Mouse (Mus musculus): Measurements from ENCODE around the gene Piezo1. TPM values are rescaled to one million over a fixed set of nuclear protein-coding genes. Genes with fewer than 3 reads are reported as not detected.

Piezo1 gene
- polyA plus RNA-seq, 1 experiment from 2014 or later = 26.6 TPM

GRCm38 (mm10) chr8:122459218-122459900, 91.8 kb downstream of the Piezo1 start:
- Histone ChIP-seq H3K27ac (ENCODE audit: low read depth) (no peak overlapping the region), H3K9ac (no peak overlapping the region), H3K27me3 (ENCODE audit: insufficient read depth, low read length) (peaks cover 34% of the 10 kb centered on the region), H3K4me2 (peak overlapping the region; percentile 64; the same call in 1 of the 2 replicates), H3K4me3 (ENCODE audit: low read depth, low read length) (no peak overlapping the region), H3K4me1 (ENCODE audit: insufficient read depth) (0 out of 2 replicates have a peak, but pooled peaks cover 10% of the 10 kb centered on the region), H3K9me3 (ENCODE audit: low read depth, low read length) (no peaks in the 10 kb centered on the region), H3K36me3 (ENCODE audit: insufficient read depth) (no peaks in the 10 kb centered on the region)
- TF ChIP-seq CTCF (IDR thresholded peaks at IDR 0.05; ENCODE audit: low read depth) = peak; percentile 57
- WGBS = 50% methylated on average over 6 of the region's 6 CpGs
- no peak for ATAC-seq (ENCODE audit: insufficient read depth)
- no peak for DNase-seq

DNA sequence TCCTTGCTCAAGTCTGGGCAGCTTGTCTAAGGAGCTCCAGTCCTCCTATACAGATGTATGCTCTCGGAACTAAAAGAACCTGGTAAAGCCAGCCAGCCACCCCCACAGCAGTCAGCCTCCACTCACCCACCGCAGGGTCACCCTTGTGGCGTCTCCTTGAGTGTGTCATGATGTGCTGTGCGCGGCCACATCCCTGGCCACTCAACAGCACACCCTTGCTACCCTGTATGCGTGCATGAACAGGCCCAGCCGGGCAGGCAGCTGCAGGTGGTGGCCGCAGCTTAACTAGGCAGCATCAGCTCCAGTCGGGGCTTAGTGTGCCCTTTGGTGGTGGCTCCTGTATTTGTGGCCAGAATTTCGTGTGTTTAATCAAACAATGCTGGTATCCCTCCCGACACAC, 94.0 kb downstream of the Piezo1 start:
- no peaks in the 10 kb centered on the region for H3K36me3 ChIP-seq (ENCODE audit: insufficient read depth)
- no peak for TF ChIP-seq CTCF (IDR thresholded peaks at IDR 0.05; ENCODE audit: low read depth)
- H3K4me1 ChIP-seq (ENCODE audit: insufficient read depth) = 0 out of 2 replicates have a peak, but pooled peaks cover 3% of the 10 kb centered on the region
- H3K27ac ChIP-seq (ENCODE audit: low read depth) = no peak overlapping the region
- H3K4me3 ChIP-seq (ENCODE audit: low read depth, low read length) = no peak overlapping the region
- H3K9me3 ChIP-seq (ENCODE audit: low read depth, low read length) = no peaks in the 10 kb centered on the region
- no peak overlapping the region for H3K4me2 ChIP-seq
- 55% methylated on average over 11 of the region's 11 CpGs for WGBS
- ATAC-seq (ENCODE audit: insufficient read depth) (no peak), DNase-seq (no peak)
- peaks cover 34% of the 10 kb centered on the region for H3K27me3 ChIP-seq (ENCODE audit: insufficient read depth, low read length)
- H3K9ac ChIP-seq = no peak overlapping the region

DNA sequence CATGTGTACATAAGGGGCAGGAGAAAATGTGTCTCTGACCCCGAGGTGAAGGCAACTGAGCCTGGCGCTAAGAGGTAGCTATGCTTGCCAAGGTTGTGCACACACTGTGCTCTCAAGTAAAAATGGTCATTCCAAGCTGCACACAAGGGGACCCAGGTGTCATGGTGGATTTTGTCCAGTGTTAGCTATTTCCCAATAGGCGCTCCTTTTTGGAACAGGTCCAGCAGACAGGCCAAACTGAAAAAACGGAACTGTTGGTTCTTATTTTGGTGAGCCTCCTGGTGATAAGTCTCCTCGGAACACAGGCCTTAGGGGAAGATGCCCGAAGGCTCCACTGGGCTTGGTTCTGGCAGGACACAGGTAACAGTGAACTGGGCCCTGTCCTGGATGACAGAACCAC, 96.7 kb downstream of the Piezo1 start:
- no peak overlapping the region for H3K27ac ChIP-seq (ENCODE audit: low read depth)

DNA sequence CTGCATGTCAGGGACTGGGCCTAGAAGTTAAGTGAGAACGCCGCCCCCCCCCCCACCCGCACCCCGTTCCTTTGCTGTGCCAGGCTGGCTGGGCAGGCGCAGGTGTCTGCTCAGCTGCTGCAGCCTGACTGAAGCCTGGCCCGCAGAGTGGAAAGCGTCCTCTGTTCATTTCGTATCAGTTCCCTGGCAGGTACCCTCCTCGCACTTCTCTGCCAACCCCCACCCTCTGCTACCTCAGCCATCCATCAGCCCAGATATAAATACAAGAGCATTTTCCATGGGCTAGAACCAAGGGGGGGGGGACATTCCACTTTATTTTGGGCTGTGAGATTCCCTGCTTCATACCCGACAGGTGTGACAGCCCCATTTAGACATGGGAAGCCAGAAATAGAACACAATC, 99.0 kb downstream of the Piezo1 start:
- 79% methylated on average over 10 of the region's 10 CpGs for WGBS
- no peak overlapping the region for H3K4me3 ChIP-seq (ENCODE audit: low read depth, low read length)
- H3K4me1 ChIP-seq (ENCODE audit: insufficient read depth) = no peaks in the 10 kb centered on the region
- no peaks in the 10 kb centered on the region for H3K36me3 ChIP-seq (ENCODE audit: insufficient read depth)
- DNase-seq = no peak
- H3K4me2 ChIP-seq = no peak overlapping the region
- no peak overlapping the region for H3K27ac ChIP-seq (ENCODE audit: low read depth)
- TF ChIP-seq CTCF (IDR thresholded peaks at IDR 0.05; ENCODE audit: low read depth) = no peak
- no peaks in the 10 kb centered on the region for H3K9me3 ChIP-seq (ENCODE audit: low read depth, low read length)
- no peak overlapping the region for H3K9ac ChIP-seq
- ATAC-seq (ENCODE audit: insufficient read depth) = no peak
- H3K27me3 ChIP-seq (ENCODE audit: insufficient read depth, low read length) = no peaks in the 10 kb centered on the region

More for the DNA sequence above, 96.7 kb downstream of the Piezo1 start:
- 82% methylated on average over 6 of the region's 6 CpGs for WGBS
- DNase-seq (no peak), ATAC-seq (ENCODE audit: insufficient read depth) (no peak)
- H3K9me3 ChIP-seq (ENCODE audit: low read depth, low read length) = no peaks in the 10 kb centered on the region
- H3K9ac ChIP-seq = no peak overlapping the region
- H3K4me3 ChIP-seq (ENCODE audit: low read depth, low read length) = no peak overlapping the region
- H3K36me3 ChIP-seq (ENCODE audit: insufficient read depth) = no peaks in the 10 kb centered on the region
- H3K4me2 ChIP-seq = no peak overlapping the region
- peaks cover 10% of the 10 kb centered on the region for H3K27me3 ChIP-seq (ENCODE audit: insufficient read depth, low read length)
- no peak for TF ChIP-seq CTCF (IDR thresholded peaks at IDR 0.05; ENCODE audit: low read depth)
- H3K4me1 ChIP-seq (ENCODE audit: insufficient read depth) = no peaks in the 10 kb centered on the region

- DNase-seq (no peak), ATAC-seq (ENCODE audit: insufficient read depth) (no peak)
- H3K36me3 ChIP-seq (ENCODE audit: insufficient read depth) = no peaks in the 10 kb centered on the region
- H3K4me3 ChIP-seq (ENCODE audit: low read depth, low read length) = no peak overlapping the region
- 0 out of 2 replicates have a peak overlapping the region, but pooled peaks have one; percentile 0 for H3K27ac ChIP-seq (ENCODE audit: low read depth)
- no peak for TF ChIP-seq CTCF (IDR thresholded peaks at IDR 0.05; ENCODE audit: low read depth)
- H3K4me1 ChIP-seq (ENCODE audit: insufficient read depth) = no peaks in the 10 kb centered on the region
- no peaks in the 10 kb centered on the region for H3K27me3 ChIP-seq (ENCODE audit: insufficient read depth, low read length)
- H3K9ac ChIP-seq = no peak overlapping the region
- no peak overlapping the region for H3K4me2 ChIP-seq
- H3K9me3 ChIP-seq (ENCODE audit: low read depth, low read length) = no peaks in the 10 kb centered on the region
- WGBS = 73% methylated on average over 7 of the region's 7 CpGs
These were observed 99.9 kb downstream of the Piezo1 start for GRCm38 (mm10) chr8:122451161-122451703.

- Histone ChIP-seq H3K27ac (ENCODE audit: low read depth) (peak overlapping the region; percentile 97; the same call in 1 of the 2 replicates), H3K9ac (no peak overlapping the region), H3K4me1 (ENCODE audit: insufficient read depth) (peaks cover 10% of the 10 kb centered on the region; the same call in 1 of the 2 replicates), H3K4me2 (peak overlapping the region; percentile 98), H3K27me3 (ENCODE audit: insufficient read depth, low read length) (no peaks in the 10 kb centered on the region), H3K9me3 (ENCODE audit: low read depth, low read length) (no peaks in the 10 kb centered on the region), H3K4me3 (ENCODE audit: low read depth, low read length) (no peak overlapping the region), H3K36me3 (ENCODE audit: insufficient read depth) (no peaks in the 10 kb centered on the region)
- 64% methylated on average over 3 of the region's 3 CpGs for WGBS
- DNase-seq = peak; percentile 20
- TF ChIP-seq CTCF (IDR thresholded peaks at IDR 0.05; ENCODE audit: low read depth) = no peak
- no peak for ATAC-seq (ENCODE audit: insufficient read depth)
These were observed 105.9 kb downstream of the Piezo1 start for GRCm38 (mm10) chr8:122445203-122445602.

DNA sequence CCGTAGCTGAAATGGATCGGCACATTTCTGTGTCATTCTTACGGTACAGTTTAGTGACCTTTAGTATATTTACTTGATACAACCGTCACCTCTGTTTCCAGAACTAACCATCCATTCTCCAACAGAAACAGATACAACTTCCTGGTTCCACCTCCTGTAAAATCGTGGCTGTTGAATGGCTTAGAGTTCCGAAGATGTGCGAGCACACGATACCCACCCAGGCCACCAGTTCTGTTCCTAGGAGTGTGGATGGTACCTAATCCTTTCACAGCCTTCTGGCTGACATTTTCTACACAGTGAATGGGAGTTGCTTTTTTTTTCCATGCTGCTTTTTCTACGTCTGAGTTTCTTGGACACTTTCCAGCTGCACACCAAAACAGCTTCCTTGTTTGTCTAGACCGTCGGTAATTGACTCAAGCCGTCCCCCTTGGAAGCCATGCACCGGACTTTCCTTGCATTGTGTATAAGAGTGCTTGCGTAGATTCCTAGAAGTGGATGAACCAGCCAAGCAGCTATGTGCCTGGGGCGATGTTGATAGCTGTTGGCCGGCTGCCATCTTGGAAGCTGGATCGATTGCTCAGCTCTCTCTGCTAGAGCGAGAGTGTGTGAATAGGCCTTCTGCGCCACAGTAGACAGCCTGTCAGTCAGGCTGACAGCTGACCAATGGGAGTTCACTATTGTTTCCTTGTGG, 106.9 kb downstream of the Piezo1 start:
- Histone ChIP-seq H3K36me3 (ENCODE audit: insufficient read depth) (peaks cover 8% of the 10 kb centered on the region; the same call in 1 of the 2 replicates), H3K27ac (ENCODE audit: low read depth) (peak overlapping the region; percentile 97), H3K4me2 (peak overlapping the region; percentile 98), H3K27me3 (ENCODE audit: insufficient read depth, low read length) (no peaks in the 10 kb centered on the region), H3K9ac (peak overlapping the region; percentile 71), H3K4me3 (ENCODE audit: low read depth, low read length) (peak overlapping the region; percentile 64), H3K4me1 (ENCODE audit: insufficient read depth) (peaks cover 10% of the 10 kb centered on the region; the same call in 1 of the 2 replicates), H3K9me3 (ENCODE audit: low read depth, low read length) (no peaks in the 10 kb centered on the region)
- no peak for TF ChIP-seq CTCF (IDR thresholded peaks at IDR 0.05; ENCODE audit: low read depth)
- peak; percentile 76 for ATAC-seq (ENCODE audit: insufficient read depth)
- peak; percentile 97 for DNase-seq
- WGBS = 1% methylated on average over 19 of the region's 19 CpGs

Data from lung, embryonic 14.5 days (tissue).